Mouse (Mus musculus) spleen, adult 2 months (tissue): ENCODE measurements around the gene Asic2. TPM values are rescaled to one million over a fixed set of nuclear protein-coding genes. Genes with fewer than 3 reads are reported as not detected.

Experiments used
- DNase-seq, 2 experiments: peaks; one replicate each; pipeline versions ENCODE4 v3.0.0 to v3.0.0-alpha.2; 2012 to 2021; ENCODE audit warnings: low spot score in 2 of 2, low read depth in 1 of 2
- H3K27ac ChIP-seq: fragments of 200-500 bp; 2 replicates; pipeline ENCODE4 v1.5.1; 2012; ENCODE audit warnings: low read length, inconsistent platforms; ENCODE audit not compliant: insufficient read depth
- H3K27me3 ChIP-seq: fragments of 200-500 bp; 2 replicates; pipeline ENCODE4 v1.6.1; 2012; ENCODE audit warnings: mild to moderate bottlenecking, moderate library complexity, low read length, inconsistent platforms; ENCODE audit not compliant: control insufficient read depth, insufficient read depth
- H3K36me3 ChIP-seq: fragments of 200-500 bp; 2 replicates; pipeline ENCODE4 v1.6.1; 2012; ENCODE audit warnings: mild to moderate bottlenecking, low read length, inconsistent platforms; ENCODE audit not compliant: control insufficient read depth, insufficient read depth
- H3K4me1 ChIP-seq: fragments of 200-500 bp; 2 replicates; pipeline ENCODE4 v1.6.1; 2011; ENCODE audit warnings: inconsistent platforms; ENCODE audit not compliant: control insufficient read depth, insufficient read depth, insufficient read length
- H3K4me3 ChIP-seq: fragments of 200-500 bp; 2 replicates; pipeline ENCODE4 v1.5.1; 2011; ENCODE audit warnings: mild to moderate bottlenecking, inconsistent platforms; ENCODE audit not compliant: insufficient read depth, insufficient read length; ENCODE audit errors: extremely low read depth
- CTCF ChIP-seq: fragments of 200-500 bp; IDR thresholded peaks from 2 replicates; pipeline ENCODE4 v1.5.1; 2011; ENCODE audit warnings: mild to moderate bottlenecking, inconsistent platforms; ENCODE audit not compliant: insufficient read depth, insufficient read length, insufficient replicate concordance; ENCODE audit errors: extremely low read depth
- POLR2A ChIP-seq: fragments of 200-500 bp; IDR thresholded peaks from 2 replicates; pipeline ENCODE4 v1.6.1; 2011; ENCODE audit warnings: low read depth, low read length, inconsistent platforms
- WGBS: fragments of 180-500 bp; shearing (Covaris S2); methylation state at CpG from one replicate; pipeline ENCODE4 v1.1.7; 2018; 5-methylcytosine and 5-hydroxymethylcytosine counted together
- polyA plus RNA-seq: library from polyadenylated mRNA; depleted of rRNA; stranded (reverse); fragments of >200 nt; gene quantifications from 2 replicates; pipeline ENCODE4 v1.2.3, GENCODE M21; 2012

The Asic2 gene
- polyA plus RNA-seq, 1 experiment: 0.46 TPM

DNA sequence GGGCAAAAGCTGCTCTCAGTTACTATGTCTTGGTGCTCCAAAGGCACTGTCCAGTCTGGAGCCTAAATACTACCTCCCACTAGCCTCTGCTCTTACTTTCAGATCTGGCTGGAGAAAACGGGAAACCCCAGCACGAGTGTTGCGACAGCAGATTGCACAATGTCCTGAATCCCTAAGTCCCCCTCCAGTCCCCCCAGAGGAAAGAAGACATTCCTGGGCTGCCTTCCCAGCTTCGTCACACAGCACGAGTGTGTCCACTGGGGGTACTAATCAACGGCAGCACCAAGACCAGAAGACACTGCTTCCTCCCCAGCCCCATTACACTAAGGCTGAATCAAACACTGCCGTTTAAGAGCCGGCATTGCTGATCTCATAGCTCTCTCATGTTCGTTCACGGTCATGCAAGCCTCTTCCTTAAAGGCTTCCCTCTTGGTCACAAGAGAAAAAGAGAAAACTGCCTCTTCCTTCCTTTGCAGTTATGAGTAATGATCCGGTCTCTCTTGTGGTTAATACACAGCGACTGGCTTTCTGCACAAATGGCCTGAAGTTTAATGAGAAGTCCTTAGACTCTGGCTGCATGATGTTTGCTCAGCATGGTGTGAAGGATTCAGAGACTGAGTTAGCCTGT is 38.7 kb upstream of the Asic2 start:
- no peak overlapping the region for H3K27ac ChIP-seq
- H3K27me3 ChIP-seq: no peaks in the 10 kb centered on the region
- H3K4me1 ChIP-seq: no peaks in the 10 kb centered on the region; the same call in 1 of the 2 replicates
- no peaks in the 10 kb centered on the region for H3K36me3 ChIP-seq
- WGBS: 3% methylated on average over 12 of the region's 12 CpGs
- TF ChIP-seq CTCF: no peak
- no peak for TF ChIP-seq POLR2A
- peak in 1 of 2 experiments; percentile 6 for DNase-seq
- no peak overlapping the region for H3K4me3 ChIP-seq

DNA sequence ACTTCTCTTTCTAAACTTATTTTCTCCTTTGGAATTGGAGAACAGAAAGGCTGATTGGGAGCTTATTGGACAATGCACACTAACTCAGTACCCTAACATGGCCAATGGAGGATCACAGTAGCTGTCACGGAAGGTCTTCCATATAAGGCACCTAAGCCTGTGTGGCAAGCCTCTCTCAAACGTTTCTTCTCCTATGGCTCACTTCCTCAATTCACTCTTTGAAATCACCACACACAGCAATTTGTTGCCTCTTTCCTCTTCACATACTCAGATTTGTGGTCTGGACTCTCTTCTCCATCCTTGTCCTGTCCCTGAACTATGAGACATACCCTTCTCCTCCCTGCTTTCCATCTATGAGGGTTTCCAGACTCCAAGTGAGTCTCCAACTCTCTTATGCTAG is 36.6 kb upstream of the Asic2 start:
- no peaks in the 10 kb centered on the region for H3K27me3 ChIP-seq
- H3K36me3 ChIP-seq: no peaks in the 10 kb centered on the region
- H3K4me3 ChIP-seq: no peak overlapping the region
- H3K4me1 ChIP-seq: no peaks in the 10 kb centered on the region; the same call in 1 of the 2 replicates
- no peak for DNase-seq
- H3K27ac ChIP-seq: no peak overlapping the region
- TF ChIP-seq CTCF (no peak), POLR2A (no peak)
- WGBS: 25% methylated on average over 2 of the region's 2 CpGs

DNA sequence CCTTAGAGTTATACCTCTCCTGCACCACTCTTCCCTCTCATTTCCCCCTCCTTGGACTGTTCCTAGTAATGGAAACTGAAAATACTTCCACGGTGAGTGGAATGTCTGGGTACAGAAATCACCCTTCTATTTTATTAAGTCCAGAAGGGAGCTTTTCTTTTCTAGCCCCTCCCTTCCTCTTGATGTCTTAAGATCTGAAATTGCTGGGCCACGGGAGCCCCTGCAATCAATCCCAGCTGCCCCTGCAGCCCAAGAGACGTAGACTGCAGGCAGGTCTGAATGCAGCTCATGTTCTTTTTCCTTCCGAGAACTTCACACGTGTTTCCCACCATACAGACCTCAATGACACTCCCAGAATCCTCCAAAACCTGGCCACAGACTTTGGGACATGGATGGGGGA is 32.3 kb upstream of the Asic2 start:
- TF ChIP-seq CTCF (no peak), POLR2A (no peak)
- Histone ChIP-seq H3K36me3 (no peaks in the 10 kb centered on the region), H3K27me3 (no peaks in the 10 kb centered on the region), H3K4me1 (no peaks in the 10 kb centered on the region), H3K27ac (no peak overlapping the region), H3K4me3 (no peak overlapping the region)
- WGBS: 74% methylated on average over 5 of the region's 5 CpGs
- no peak for DNase-seq

DNA sequence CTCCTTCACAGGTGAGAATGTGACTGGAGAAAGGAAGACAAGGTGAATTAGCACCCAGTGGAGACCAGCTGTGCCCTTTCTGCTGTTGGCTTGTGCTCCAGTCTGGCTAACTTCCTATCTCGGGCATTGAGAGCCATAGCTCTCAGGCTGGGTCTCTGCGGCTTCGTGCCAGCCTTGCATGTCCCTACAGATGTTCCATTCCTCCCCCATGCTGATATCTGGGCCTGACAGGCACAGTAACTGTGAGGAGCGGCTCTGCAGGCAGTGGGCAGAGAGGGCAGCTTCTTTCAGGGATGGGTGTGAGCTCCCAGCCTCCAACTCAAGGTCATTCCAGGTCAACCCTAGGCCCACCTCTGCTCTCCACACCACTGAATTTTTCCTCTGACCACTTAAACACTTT is 31.2 kb upstream of the Asic2 start:
- DNase-seq: no peak
- Histone ChIP-seq H3K4me1 (no peaks in the 10 kb centered on the region), H3K36me3 (no peaks in the 10 kb centered on the region), H3K27me3 (no peaks in the 10 kb centered on the region), H3K27ac (no peak overlapping the region), H3K4me3 (no peak overlapping the region)
- TF ChIP-seq POLR2A (no peak), CTCF (no peak)
- 80% methylated on average over 4 of the region's 4 CpGs for WGBS

DNA sequence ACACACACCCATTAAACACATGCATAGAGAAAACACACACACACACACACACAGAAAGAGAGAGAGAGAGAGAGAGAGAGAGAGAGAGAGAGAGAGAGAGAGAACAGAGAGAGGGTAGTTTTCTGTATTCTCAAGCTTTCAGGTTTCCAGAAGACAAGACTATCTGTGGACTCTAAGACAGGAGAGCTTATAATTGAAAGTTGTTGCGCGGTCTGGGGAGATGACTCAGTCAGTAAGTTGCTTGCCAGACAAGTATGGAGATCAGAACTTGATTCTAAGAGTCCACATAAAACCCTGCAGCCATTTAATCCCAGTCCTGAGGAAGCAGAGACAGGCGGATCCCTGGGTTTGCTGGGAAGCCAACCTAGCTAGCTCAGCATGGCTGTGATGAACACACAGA is 30.4 kb upstream of the Asic2 start:
- TF ChIP-seq POLR2A (no peak), CTCF (no peak)
- Histone ChIP-seq H3K27me3 (no peaks in the 10 kb centered on the region), H3K27ac (no peak overlapping the region), H3K36me3 (no peaks in the 10 kb centered on the region), H3K4me3 (no peak overlapping the region), H3K4me1 (no peaks in the 10 kb centered on the region)
- 87% methylated on average over 3 of the region's 3 CpGs for WGBS
- no peak for DNase-seq

DNA sequence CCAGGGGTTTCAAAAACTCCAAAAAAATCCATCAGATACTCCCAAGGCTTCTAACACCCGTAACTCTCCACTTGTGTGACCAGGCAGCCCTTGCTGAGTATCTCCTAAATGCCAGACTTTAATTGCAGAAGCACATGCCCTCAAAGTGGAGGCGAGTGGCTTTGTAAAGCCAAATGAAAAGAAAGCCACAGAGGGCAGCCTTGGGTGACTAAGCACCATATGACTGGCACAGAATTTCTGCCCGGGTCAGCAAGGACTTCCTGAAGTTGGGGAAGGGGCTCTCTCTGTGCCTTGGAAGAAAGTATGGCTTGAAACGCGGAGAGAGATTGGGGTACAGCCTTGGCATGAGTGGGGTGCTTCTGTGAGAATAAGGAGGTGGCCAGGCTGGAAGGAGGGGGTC is 28.8 kb upstream of the Asic2 start:
- H3K4me1 ChIP-seq: no peaks in the 10 kb centered on the region
- no peaks in the 10 kb centered on the region for H3K27me3 ChIP-seq
- H3K36me3 ChIP-seq: no peaks in the 10 kb centered on the region
- DNase-seq: no peak
- TF ChIP-seq CTCF: no peak
- no peak for TF ChIP-seq POLR2A
- no peak overlapping the region for H3K27ac ChIP-seq
- 58% methylated on average over 5 of the region's 5 CpGs for WGBS
- no peak overlapping the region for H3K4me3 ChIP-seq

DNA sequence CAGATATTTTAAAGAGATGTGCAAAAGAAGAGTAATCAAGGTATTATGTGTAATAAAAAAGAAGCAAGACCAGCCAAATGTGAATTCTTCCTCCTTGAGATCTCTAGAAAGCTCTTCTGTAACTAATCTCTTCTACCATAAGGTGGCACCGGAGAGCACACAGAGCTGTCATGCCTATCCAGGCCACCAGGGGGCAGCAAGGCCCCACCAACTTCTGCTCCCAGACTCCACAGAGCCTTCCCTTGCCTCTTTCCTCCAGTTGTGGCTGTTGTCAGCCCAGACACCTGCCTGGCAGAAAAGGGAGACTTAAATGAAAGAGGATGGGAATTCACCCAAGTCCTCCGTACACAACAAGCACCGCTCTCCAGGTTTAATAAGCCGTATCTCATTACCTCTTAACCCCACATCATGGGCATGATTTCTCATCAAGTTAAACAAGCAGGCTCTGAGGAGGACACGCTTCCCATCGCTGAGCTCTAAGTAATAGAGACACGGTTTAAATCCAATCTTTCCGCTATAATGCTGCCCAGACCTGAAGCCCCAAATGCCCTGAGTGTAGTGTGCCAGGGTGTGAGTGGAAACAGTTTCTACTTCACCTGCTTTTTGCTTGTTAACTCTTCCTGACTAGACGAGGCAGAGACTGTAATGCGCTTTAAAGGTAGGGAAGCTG is 28.1 kb upstream of the Asic2 start:
- no peak overlapping the region for H3K27ac ChIP-seq
- H3K4me3 ChIP-seq: no peak overlapping the region
- H3K27me3 ChIP-seq: no peaks in the 10 kb centered on the region
- no peaks in the 10 kb centered on the region for H3K4me1 ChIP-seq
- TF ChIP-seq CTCF (peak; percentile 99), POLR2A (no peak)
- DNase-seq: peak in 1 of 2 experiments; percentile 13
- 75% methylated on average over 10 of the region's 10 CpGs for WGBS
- H3K36me3 ChIP-seq: no peaks in the 10 kb centered on the region
